Mouse (Mus musculus) heart, embryonic 14.5 days (tissue): ENCODE data around the gene Cobll1. TPM values are rescaled to one million over a fixed set of nuclear protein-coding genes. Genes with fewer than 3 reads are reported as not detected.

Experiments used
- ATAC-seq: fragments of 200-750 bp; cut with Nextera tagmentation; 2 replicates; pipeline ENCODE4 v1.8.0; 2017; ENCODE audit warnings: low read depth, moderate TSS enrichment; ENCODE audit not compliant: insufficient number of reproducible peaks, insufficient read depth, low FRiP score
- H3K27ac ChIP-seq, 2 experiments: fragments of 200-500 bp in 1 of 2; fragments of 300-500 bp in 1 of 2; sonication (generic) in 1 of 2; replicated peaks in 1 of 2; 2 replicates each; pipeline ENCODE4 v1.5.1; 2012 to 2014; ENCODE audit warnings: low read depth in 2 of 2, low read length in 2 of 2, control low read depth in 1 of 2, mild to moderate bottlenecking in 1 of 2, mixed read lengths in 1 of 2; ENCODE audit not compliant: control insufficient read depth in 1 of 2, insufficient read depth in 1 of 2
- H3K27me3 ChIP-seq: fragments of 300-500 bp; sonication (generic); 2 replicates; pipeline ENCODE4 v1.6.1; 2014; ENCODE audit warnings: mild to moderate bottlenecking, low read length, control low read depth; ENCODE audit not compliant: control insufficient read depth, insufficient read depth
- H3K36me3 ChIP-seq: fragments of 300-500 bp; sonication (generic); 2 replicates; pipeline ENCODE4 v1.6.1; 2014; ENCODE audit warnings: mild to moderate bottlenecking, control low read depth, low read length, mixed read lengths; ENCODE audit not compliant: control insufficient read depth, insufficient read depth
- H3K4me1 ChIP-seq, 2 experiments: fragments of 200-500 bp in 1 of 2; fragments of 300-500 bp in 1 of 2; sonication (generic) in 1 of 2; 2 replicates each; pipeline ENCODE4 v1.6.1; 2012 to 2014; ENCODE audit warnings: low read length in 2 of 2, control low read depth in 1 of 2, mixed read lengths in 1 of 2; ENCODE audit not compliant: control insufficient read depth in 2 of 2, insufficient read depth in 2 of 2
- H3K4me2 ChIP-seq: fragments of 300-500 bp; sonication (generic); 2 replicates; pipeline ENCODE4 v1.6.1; 2014; ENCODE audit warnings: mild to moderate bottlenecking, low read length
- H3K4me3 ChIP-seq, 2 experiments: fragments of 200-500 bp in 1 of 2; fragments of 300-500 bp in 1 of 2; sonication (generic) in 1 of 2; 2 replicates each; pipeline ENCODE4 v1.5.1; 2012 to 2014; ENCODE audit warnings: low read length in 2 of 2, mild to moderate bottlenecking in 2 of 2, control low read depth in 1 of 2, low read depth in 1 of 2, moderate library complexity in 1 of 2; ENCODE audit not compliant: control insufficient read depth in 1 of 2, insufficient read depth in 1 of 2
- H3K9ac ChIP-seq: fragments of 300-500 bp; sonication (generic); 2 replicates; pipeline ENCODE4 v1.6.1; 2014; ENCODE audit warnings: mild to moderate bottlenecking, low read length
- H3K9me3 ChIP-seq: fragments of 300-500 bp; sonication (generic); 2 replicates; pipeline ENCODE4 v1.6.1; 2016; ENCODE audit warnings: low read length, control low read depth; ENCODE audit not compliant: control insufficient read depth
- WGBS: fragments of 180-500 bp; shearing (Covaris S2); extraction: QIAGEN DNeasy Blood & Tissue Kit; methylation state at CpG from one replicate; pipeline ENCODE4 v1.1.7; 2014; 5-methylcytosine and 5-hydroxymethylcytosine counted together
- polyA plus RNA-seq: library from polyadenylated mRNA; unstranded; fragments of >200 nt; fragmentation: Nextera tagmentation; extraction: Ambion mirVana; gene quantifications from 2 replicates; pipeline ENCODE4 v1.2.1, GENCODE M21; 2014

The Cobll1 gene
- polyA plus RNA-seq, 1 experiment from 2014 or later: 10.6 TPM

- H3K4me1 ChIP-seq: peaks cover 0 to 4% of the 10 kb centered on the region in 2 experiments; a peak in 3 of 4 replicates
- no peak overlapping the region for H3K27ac ChIP-seq
- ATAC-seq: no peak
- 79% methylated on average over 8 of the region's 8 CpGs for WGBS
- H3K9me3 ChIP-seq: no peaks in the 10 kb centered on the region
- H3K27me3 ChIP-seq: no peaks in the 10 kb centered on the region
- no peak overlapping the region for H3K4me3 ChIP-seq
- no peaks in the 10 kb centered on the region for H3K36me3 ChIP-seq
- H3K9ac ChIP-seq: no peak overlapping the region
- H3K4me2 ChIP-seq: no peak overlapping the region
These were observed 16.2 kb downstream of the Cobll1 start for GRCm38 (mm10) chr2:65223012-65223411.

GRCm38 (mm10) chr2:65221646-65222045, 17.6 kb downstream of the Cobll1 start:
- peaks cover 0 to 4% of the 10 kb centered on the region in 2 experiments; a peak in 3 of 4 replicates for H3K4me1 ChIP-seq
- H3K4me3 ChIP-seq: no peak overlapping the region
- no peaks in the 10 kb centered on the region for H3K9me3 ChIP-seq
- no peak overlapping the region for H3K4me2 ChIP-seq
- ATAC-seq: no peak
- no peak overlapping the region for H3K27ac ChIP-seq
- H3K27me3 ChIP-seq: no peaks in the 10 kb centered on the region
- WGBS: 66% methylated on average over 2 of the region's 2 CpGs
- no peak overlapping the region for H3K9ac ChIP-seq
- H3K36me3 ChIP-seq: no peaks in the 10 kb centered on the region

- no peaks in the 10 kb centered on the region for H3K36me3 ChIP-seq
- H3K27ac ChIP-seq: peak overlapping the region in 1 of 2 experiments; percentile 41; a peak in 1 of 4 replicates
- ATAC-seq: no peak
- H3K4me1 ChIP-seq: peaks cover 0 to 4% of the 10 kb centered on the region in 2 experiments; a peak in 3 of 4 replicates
- no peaks in the 10 kb centered on the region for H3K9me3 ChIP-seq
- no peak overlapping the region for H3K4me2 ChIP-seq
- no peaks in the 10 kb centered on the region for H3K27me3 ChIP-seq
- H3K9ac ChIP-seq: no peak overlapping the region
- 22% methylated on average over 1 of the region's 1 CpGs for WGBS
- H3K4me3 ChIP-seq: no peak overlapping the region
These were observed 18.6 kb downstream of the Cobll1 start for GRCm38 (mm10) chr2:65220563-65220962.

GRCm38 (mm10) chr2:65219375-65220135, 19.6 kb downstream of the Cobll1 start:
- H3K9ac ChIP-seq: no peak overlapping the region
- no peak for ATAC-seq
- H3K27ac ChIP-seq: no peak overlapping the region
- no peaks in the 10 kb centered on the region for H3K27me3 ChIP-seq
- no peaks in the 10 kb centered on the region for H3K36me3 ChIP-seq
- H3K9me3 ChIP-seq: no peaks in the 10 kb centered on the region
- WGBS: 85% methylated on average over 11 of the region's 11 CpGs
- no peak overlapping the region for H3K4me3 ChIP-seq
- H3K4me1 ChIP-seq: peaks cover 0 to 4% of the 10 kb centered on the region in 2 experiments; a peak in 3 of 4 replicates
- H3K4me2 ChIP-seq: no peak overlapping the region

- 89% methylated on average over 9 of the region's 9 CpGs for WGBS
- H3K9me3 ChIP-seq: no peaks in the 10 kb centered on the region
- no peak overlapping the region for H3K27ac ChIP-seq
- peaks cover 0 to 4% of the 10 kb centered on the region in 2 experiments; a peak in 3 of 4 replicates for H3K4me1 ChIP-seq
- H3K4me2 ChIP-seq: no peak overlapping the region
- H3K4me3 ChIP-seq: no peak overlapping the region
- H3K27me3 ChIP-seq: no peaks in the 10 kb centered on the region
- ATAC-seq: no peak
- no peak overlapping the region for H3K9ac ChIP-seq
- no peaks in the 10 kb centered on the region for H3K36me3 ChIP-seq
These were observed 20.9 kb downstream of the Cobll1 start for GRCm38 (mm10) chr2:65218318-65218717.

GRCm38 (mm10) chr2:65217677-65218076, 21.5 kb downstream of the Cobll1 start:
- no peak overlapping the region for H3K9ac ChIP-seq
- WGBS: 94% methylated on average over 6 of the region's 6 CpGs
- H3K4me2 ChIP-seq: no peak overlapping the region
- no peak overlapping the region for H3K4me3 ChIP-seq
- H3K4me1 ChIP-seq: peaks cover 0 to 4% of the 10 kb centered on the region in 2 experiments; a peak in 3 of 4 replicates
- no peak overlapping the region for H3K27ac ChIP-seq
- H3K9me3 ChIP-seq: no peaks in the 10 kb centered on the region
- H3K36me3 ChIP-seq: no peaks in the 10 kb centered on the region
- no peaks in the 10 kb centered on the region for H3K27me3 ChIP-seq
- no peak for ATAC-seq

GRCm38 (mm10) chr2:65216163-65216562, 23.0 kb downstream of the Cobll1 start:
- Histone ChIP-seq H3K4me1 (peaks cover 0 to 4% of the 10 kb centered on the region in 2 experiments; a peak in 2 of 4 replicates), H3K27ac (no peak overlapping the region), H3K27me3 (no peaks in the 10 kb centered on the region), H3K36me3 (no peaks in the 10 kb centered on the region), H3K4me2 (no peak overlapping the region), H3K9me3 (no peaks in the 10 kb centered on the region), H3K9ac (no peak overlapping the region), H3K4me3 (no peak overlapping the region)
- no peak for ATAC-seq
